Mouse (Mus musculus) effector memory CD4-positive, alpha-beta T cell, adult 5 months (primary cell): ENCODE data around the gene Ube2z. TPM values are rescaled to one million over a fixed set of nuclear protein-coding genes. Genes with fewer than 3 reads are reported as not detected.

Source experiments
- polyA plus RNA-seq: library from polyadenylated mRNA; unstranded; fragments of 100-300 nt; shearing (Covaris generic); gene quantifications from one replicate; pipeline ENCODE4 v1.2.1, GENCODE M21; 2017

The Ube2z gene
- 55.5 TPM for polyA plus RNA-seq

GRCm38 (mm10) chr11:96065215-96065911 is at the start of gene Ube2z:
Gene Ube2z, minus strand, starts transcription at chr11:96065388.

GRCm38 (mm10) chr11:96111751-96112150 is 46.6 kb upstream of the Ube2z start, which contains the start of gene Calcoco2:
Gene Calcoco2, minus strand, starts transcription at chr11:96111964.

GRCm38 (mm10) chr11:96075509-96076220 is 10.5 kb upstream of the Ube2z start, which contains the start of gene Atp5g1:
Gene Atp5g1, minus strand, starts transcription at chr11:96075670.

GRCm38 (mm10) chr11:96034596-96035052 is 30.6 kb downstream of the Ube2z start, which contains the start of gene Snf8:
Gene Snf8, plus strand, starts transcription at chr11:96034885.

GRCm38 (mm10) chr11:96005403-96006271 is 59.6 kb downstream of the Ube2z start, which contains the start of gene Igf2bp1:
Gene Igf2bp1, minus strand, starts transcription at chr11:96005940.

Other genes with a start within 250 kb of the Ube2z start
- gene Phospho1, start 240.9 kb downstream of the Ube2z start, polyA plus RNA-seq: not detected
- 6.2 TPM for gene Gngt2, start 228.2 kb downstream of the Ube2z start, polyA plus RNA-seq
- gene Abi3, start 222.9 kb downstream of the Ube2z start, polyA plus RNA-seq: 10.4 TPM
- gene B4galnt2, start 150.5 kb downstream of the Ube2z start, polyA plus RNA-seq: not detected
- not detected for gene Igf2bp1, start 59.4 kb downstream of the Ube2z start, polyA plus RNA-seq
- not detected for gene Gip, start 40.8 kb downstream of the Ube2z start, polyA plus RNA-seq
- 63.8 TPM for gene Snf8, start 30.5 kb downstream of the Ube2z start, polyA plus RNA-seq
- gene Atp5g1, start 10.3 kb upstream of the Ube2z start, polyA plus RNA-seq: 233 TPM
- not detected for gene Calcoco2, start 46.6 kb upstream of the Ube2z start, polyA plus RNA-seq
- gene Ttll6, start 68.4 kb upstream of the Ube2z start, polyA plus RNA-seq: not detected
- not detected for gene Hoxb13, start 128.9 kb upstream of the Ube2z start, polyA plus RNA-seq
- gene Hoxb9, start 206.1 kb upstream of the Ube2z start, polyA plus RNA-seq: not detected
- not detected for gene Hoxb8, start 216.5 kb upstream of the Ube2z start, polyA plus RNA-seq
- not detected for gene Hoxb7, start 221.2 kb upstream of the Ube2z start, polyA plus RNA-seq
- gene Hoxb6, start 227.1 kb upstream of the Ube2z start, polyA plus RNA-seq: not detected
- gene Hoxb5, start 237.9 kb upstream of the Ube2z start, polyA plus RNA-seq: 0.17 TPM